Mouse (Mus musculus) CD8-positive naive resting alpha-beta T cell, adult 2 months (primary cell): ENCODE results near the gene Serpinb9f.
"Not testable (repeated sequence)": the region's sequence is repeated elsewhere in the genome, so short reads cannot be mapped to it uniquely, and the experiment has no call there.

Experiments
- DNase-seq, 2 experiments: peaks; one replicate each; pipeline ENCODE4 v3.0.0; 2022; ENCODE audit warnings: low read depth in 2 of 2, low spot score in 2 of 2

Serpinb9f gene

GRCm38 (mm10) chr13:33323777-33324176 is at the start of gene Serpinb9f:
Serpinb9f (plus strand) TSS chr13:33324077.
- not testable (repeated sequence) for DNase-seq

GRCm38 (mm10) chr13:33308631-33309030 is 15.2 kb upstream of the Serpinb9f start:
- DNase-seq: not testable (repeated sequence)

- not testable (repeated sequence) for DNase-seq
These were observed 32.8 kb downstream of the Serpinb9f start for GRCm38 (mm10) chr13:33356666-33357065.
